Mouse (Mus musculus) layer of hippocampus, adult 9-11 months (tissue): Measurements from ENCODE around the gene Pak1.
A peak's percentile ranks its signal among the peaks of the same experiment; 100 is the strongest.

Source experiments
- DNase-seq: peaks from one replicate; pipeline ENCODE4 v3.0.0; 2022

Gene Pak1

GRCm38 (mm10) chr7:97788190-97788668 lies at the start of gene Pak1:
Pak1 (plus strand) TSS chr7:97788541.
- peak; percentile 87 for DNase-seq

GRCm38 (mm10) chr7:97740948-97741347 lies 47.4 kb upstream of the Pak1 start:
- DNase-seq = no peak

GRCm38 (mm10) chr7:97741756-97742291 lies 46.5 kb upstream of the Pak1 start:
- no peak for DNase-seq

GRCm38 (mm10) chr7:97745299-97745698 lies 43.0 kb upstream of the Pak1 start:
- DNase-seq = no peak

- DNase-seq = no peak
Observed at GRCm38 (mm10) chr7:97747176-97747707, 41.1 kb upstream of the Pak1 start.

- DNase-seq = peak; percentile 78
Observed at GRCm38 (mm10) chr7:97747787-97748497, 40.4 kb upstream of the Pak1 start.

- peak; percentile 40 for DNase-seq
Observed at GRCm38 (mm10) chr7:97748527-97749206, 39.7 kb upstream of the Pak1 start.

- no peak for DNase-seq
Observed at GRCm38 (mm10) chr7:97749207-97750190, 38.8 kb upstream of the Pak1 start.

GRCm38 (mm10) chr7:97756967-97757881 lies 31.1 kb upstream of the Pak1 start:
- peak; percentile 89 for DNase-seq

- DNase-seq = no peak
Observed at GRCm38 (mm10) chr7:97764591-97764990, 23.8 kb upstream of the Pak1 start.

- peak; percentile 68 for DNase-seq
Observed at GRCm38 (mm10) chr7:97765181-97765962, 23.0 kb upstream of the Pak1 start.

- no peak for DNase-seq
Observed at GRCm38 (mm10) chr7:97765963-97766347, 22.4 kb upstream of the Pak1 start.

- DNase-seq = no peak
Observed at GRCm38 (mm10) chr7:97766406-97767166, 21.8 kb upstream of the Pak1 start.

- no peak for DNase-seq
Observed at GRCm38 (mm10) chr7:97767841-97768240, 20.5 kb upstream of the Pak1 start.

GRCm38 (mm10) chr7:97769020-97769419 lies 19.3 kb upstream of the Pak1 start:
- no peak for DNase-seq

- DNase-seq = no peak
Observed at GRCm38 (mm10) chr7:97770841-97771620, 17.3 kb upstream of the Pak1 start.

GRCm38 (mm10) chr7:97775380-97775779 lies 13.0 kb upstream of the Pak1 start:
- no peak for DNase-seq

- DNase-seq = no peak
Observed at GRCm38 (mm10) chr7:97775923-97776322, 12.4 kb upstream of the Pak1 start.

GRCm38 (mm10) chr7:97777191-97777590 lies 11.2 kb upstream of the Pak1 start:
- DNase-seq = no peak
